Mouse (Mus musculus): Measurements from ENCODE around the gene Mob3a.
"Not testable (repeated sequence)": the region's sequence is repeated elsewhere in the genome, so short reads cannot be mapped to it uniquely, and the experiment has no call there.

Mob3a gene

DNA sequence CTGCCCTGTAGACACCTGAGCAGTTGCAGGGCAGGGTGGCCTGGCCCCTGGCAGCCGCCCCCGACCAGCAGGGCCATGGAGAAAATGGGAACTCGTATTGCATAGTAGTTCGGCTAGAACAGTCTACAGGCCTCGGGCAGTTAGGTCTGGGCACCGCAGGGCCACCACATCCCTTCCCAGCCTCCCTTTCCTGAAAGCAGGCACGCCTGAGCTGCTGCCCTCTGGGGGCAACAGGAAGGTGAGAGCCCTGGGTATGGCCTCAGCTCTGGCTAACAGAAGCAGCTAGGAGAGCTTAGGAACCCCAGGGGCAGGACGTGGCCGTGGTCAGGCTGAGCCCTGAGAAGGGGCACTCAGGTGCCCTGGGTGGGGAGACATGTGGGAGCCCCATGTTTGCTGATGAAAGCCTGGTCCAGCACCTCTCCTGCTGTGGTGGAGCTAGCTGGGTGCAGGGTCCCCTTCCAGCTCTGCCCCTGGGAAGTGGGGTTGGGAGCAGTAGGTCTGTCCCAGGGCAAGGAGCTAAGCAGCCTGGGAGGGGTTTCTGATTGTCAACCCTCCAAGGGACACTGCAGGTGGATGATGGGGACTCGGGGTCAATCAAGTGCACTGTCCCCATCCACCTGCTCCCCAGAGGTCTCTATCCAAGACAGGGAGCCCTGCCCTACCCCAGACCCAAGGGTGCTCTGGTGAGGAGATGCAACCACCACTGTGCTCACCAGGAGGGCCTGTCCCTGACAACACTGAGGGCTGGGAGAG lies 35.6 kb downstream of the Mob3a start:
- intact Hi-C loops (cut with DNase I), result no loop called here

GRCm38 (mm10) chr10:80665459-80665858 lies 36.3 kb downstream of the Mob3a start:
- intact Hi-C loops (cut with DNase I), result no loop called here

DNA sequence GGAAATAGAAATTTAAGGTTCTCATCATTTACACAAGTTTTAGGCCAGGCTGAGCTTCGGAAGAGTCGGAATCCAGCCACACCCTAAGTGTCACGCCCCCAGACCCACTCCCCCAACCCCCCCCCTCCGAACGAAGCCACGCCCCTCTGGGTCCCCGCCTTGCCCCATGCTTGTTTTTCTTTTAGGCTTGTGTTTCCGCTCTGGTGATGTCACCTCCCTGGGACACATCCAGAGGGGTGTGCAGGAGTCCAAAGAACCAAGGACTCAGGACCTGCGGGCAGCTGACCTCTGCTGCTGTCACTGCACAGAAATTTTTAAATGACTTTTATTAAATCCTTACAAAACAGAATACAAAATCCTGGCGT lies 36.8 kb downstream of the Mob3a start:
- intact Hi-C loops (cut with DNase I), result no loop called here

- intact Hi-C loops (cut with DNase I), result no loop called here
Measured at GRCm38 (mm10) chr10:80664197-80665015, 37.4 kb downstream of the Mob3a start.

DNA sequence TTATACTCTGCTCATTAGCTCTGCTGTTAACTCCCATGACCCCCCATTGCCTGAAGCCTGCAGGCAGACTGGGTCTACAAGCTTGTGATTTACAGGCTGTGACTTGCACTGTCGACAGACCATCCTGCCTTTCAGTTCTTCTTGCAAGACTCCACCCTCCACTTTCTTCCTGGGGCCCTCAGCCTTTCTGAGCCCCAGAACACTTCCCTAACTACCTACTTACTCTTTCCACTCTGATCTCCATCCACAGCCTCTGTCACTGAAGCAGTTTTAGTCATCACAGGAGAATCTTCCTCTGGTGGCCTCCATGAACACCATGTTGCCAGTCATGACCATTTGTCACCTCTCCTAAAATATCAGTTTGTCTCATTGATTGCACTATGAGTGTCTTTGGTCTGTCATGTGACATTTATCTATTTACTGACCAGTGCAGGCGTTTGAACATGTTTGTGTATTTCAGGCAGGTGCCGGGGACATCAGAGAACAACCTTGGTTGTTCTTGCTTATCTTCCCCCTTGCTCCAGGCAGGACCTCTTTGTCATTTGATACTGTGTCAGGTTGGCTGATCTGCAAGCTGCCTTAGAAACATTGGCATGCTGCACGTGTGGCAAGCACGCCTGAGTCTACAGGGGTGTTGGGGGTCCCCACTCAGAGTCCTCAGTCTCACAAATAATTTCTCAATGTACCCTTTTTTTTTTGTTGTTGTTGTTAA lies 38.1 kb downstream of the Mob3a start:
- intact Hi-C loops (cut with DNase I), result no loop called here

GRCm38 (mm10) chr10:80661149-80661548 lies 40.6 kb downstream of the Mob3a start:
- intact Hi-C loops (cut with DNase I), result no loop called here

DNA sequence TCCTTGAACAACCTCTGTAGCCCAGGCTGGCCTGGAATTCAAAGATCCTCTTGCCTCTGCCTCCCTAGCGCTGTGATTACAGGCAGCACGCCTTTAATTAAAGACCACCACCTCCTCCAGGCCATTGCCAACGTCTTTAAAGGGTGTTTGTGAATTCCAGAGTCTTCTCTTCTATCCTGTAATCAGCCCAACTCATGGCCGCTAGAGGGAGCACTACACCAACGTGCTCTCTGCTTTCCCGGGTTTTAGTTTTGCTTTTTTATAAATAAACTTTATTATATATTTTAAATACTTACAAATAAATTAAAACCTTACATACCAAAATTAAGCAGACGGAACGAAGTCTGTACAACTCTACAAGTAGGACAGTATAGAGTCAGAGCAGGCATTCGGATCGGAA lies 42.6 kb downstream of the Mob3a start:
- intact Hi-C loops (cut with DNase I), result loop anchor here (2.0 to 5.0 kb wide), 2 partner anchors 28 to 52 kb away; partner anchors contain the start of gene Gm49322

- intact Hi-C loops (cut with DNase I), result loop anchor here (2.0 to 5.0 kb wide), 2 partner anchors 28 to 52 kb away; partner anchors contain the start of gene Gm49322
Measured at GRCm38 (mm10) chr10:80658841-80659202, 43.0 kb downstream of the Mob3a start.

GRCm38 (mm10) chr10:80658194-80658840 lies 43.5 kb downstream of the Mob3a start:
- intact Hi-C loops (cut with DNase I), result loop anchor here (2.0 to 5.0 kb wide), 2 partner anchors 28 to 51 kb away; partner anchors contain the start of gene Gm49322

- intact Hi-C loops (cut with DNase I), result loop anchor here (5.0 kb wide), 1 partner anchor 50 kb away; the partner anchor contains the start of gene Gm49322
Measured at GRCm38 (mm10) chr10:80656863-80657623, 44.7 kb downstream of the Mob3a start, which contains the start of gene Btbd2. Gene Btbd2 (minus strand): TSS chr10:80657071.

- intact Hi-C loops (cut with DNase I), result loop anchor here (5.0 kb wide), 1 partner anchor 49 kb away; the partner anchor contains the start of gene Gm49322
Measured at GRCm38 (mm10) chr10:80656130-80656862, 45.5 kb downstream of the Mob3a start.

DNA sequence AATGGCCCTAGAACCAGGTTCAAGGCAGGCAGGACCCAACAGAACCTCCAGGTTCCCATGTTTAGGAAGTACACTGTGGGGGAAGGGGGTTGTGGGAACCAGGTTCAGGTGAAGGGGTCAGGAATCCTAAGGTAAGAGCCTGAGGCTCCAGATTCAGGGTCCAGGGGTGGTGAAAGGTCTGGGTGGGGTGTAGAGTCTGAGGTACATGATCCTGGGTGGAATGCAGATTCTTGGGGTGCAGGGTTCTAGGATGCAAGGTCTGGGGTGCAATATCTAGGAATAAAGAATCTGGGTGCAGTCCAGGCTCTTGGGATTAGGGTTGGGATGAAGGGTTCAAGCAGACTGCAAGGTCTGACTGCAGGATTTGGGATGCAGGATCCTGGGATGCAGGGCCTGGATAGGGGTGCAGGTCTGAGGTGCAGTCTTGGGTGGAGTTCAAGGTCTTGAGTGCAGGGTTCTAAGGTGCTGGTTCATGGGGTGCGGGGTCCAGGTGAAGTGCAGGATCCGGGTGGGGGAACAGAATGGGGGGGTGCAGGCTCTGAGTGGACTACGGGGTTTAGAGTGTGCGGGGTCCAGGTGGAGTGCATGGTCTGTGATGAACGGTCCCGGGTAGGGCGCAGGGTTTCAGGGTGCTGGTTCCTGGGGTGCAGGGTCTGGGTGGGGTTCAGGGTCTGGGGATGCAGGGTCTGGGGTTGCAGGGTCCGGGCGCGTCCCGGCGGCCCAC lies 46.2 kb downstream of the Mob3a start:
- intact Hi-C loops (cut with DNase I), result loop anchor here (5.0 kb wide), 1 partner anchor 48 kb away; the partner anchor contains the start of gene Gm49322

- intact Hi-C loops (cut with DNase I), result loop anchor here (5.0 kb wide), 1 partner anchor 48 kb away; the partner anchor contains the start of gene Gm49322
Measured at GRCm38 (mm10) chr10:80654866-80655265, 46.9 kb downstream of the Mob3a start.

DNA sequence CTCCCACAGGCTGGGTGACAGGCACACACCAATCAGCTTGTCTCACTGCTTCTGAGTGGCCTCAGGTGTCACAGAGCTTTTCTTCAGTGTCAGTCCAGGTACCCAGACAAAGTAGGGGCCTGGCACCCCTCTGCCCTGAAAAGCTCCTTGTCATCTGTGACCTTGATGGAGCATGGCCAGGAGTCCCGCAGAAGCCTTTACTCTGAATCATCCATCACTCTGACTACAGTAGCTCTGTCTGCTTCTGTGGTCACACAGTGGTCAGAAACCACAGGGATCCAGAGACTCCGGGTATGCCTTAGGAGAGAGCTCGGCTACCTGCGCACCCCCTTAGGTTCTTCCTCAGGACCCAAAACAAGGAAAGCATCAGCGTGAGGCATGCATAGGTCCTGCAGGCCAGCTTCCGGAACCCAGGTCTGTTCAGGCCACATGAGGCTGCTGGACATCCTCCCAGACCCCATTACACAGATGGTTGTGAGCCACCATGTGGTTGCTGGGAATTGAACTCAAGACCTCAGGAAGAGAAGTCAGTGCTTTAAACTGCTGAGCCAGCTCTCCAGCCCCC lies 48.5 kb downstream of the Mob3a start:
- intact Hi-C loops (cut with DNase I), result no loop called here

GRCm38 (mm10) chr10:80650392-80650791 lies 51.4 kb downstream of the Mob3a start:
- intact Hi-C loops (cut with DNase I), result no loop called here

- intact Hi-C loops (cut with DNase I), result not testable (repeated sequence)
Measured at GRCm38 (mm10) chr10:80649910-80650309, 51.9 kb downstream of the Mob3a start.

GRCm38 (mm10) chr10:80646936-80647335 lies 54.8 kb downstream of the Mob3a start:
- intact Hi-C loops (cut with DNase I), result no loop called here

GRCm38 (mm10) chr10:80635345-80635744 lies 66.4 kb downstream of the Mob3a start:
- intact Hi-C loops (cut with DNase I), result no loop called here
